In the genomic region with DNA sequence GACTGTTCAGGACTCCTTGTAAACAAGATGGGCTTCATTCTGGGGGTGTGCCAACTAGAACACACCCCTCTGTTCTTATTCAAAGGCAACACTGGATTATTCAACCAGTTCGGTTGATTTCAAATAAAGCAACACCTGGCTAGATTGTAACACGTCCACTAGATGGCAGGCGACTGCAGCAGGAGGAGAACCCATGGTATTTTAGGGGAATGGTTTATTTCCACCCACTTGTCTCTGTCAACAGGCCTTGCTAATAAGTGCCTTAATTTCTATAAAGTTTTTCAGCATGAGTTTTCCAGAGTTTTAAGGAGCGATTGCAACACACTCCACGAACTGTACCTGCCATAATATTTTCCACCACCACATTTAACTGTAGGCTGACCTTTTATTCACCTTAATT, we compare ENCODE assay signal across 8 mouse cellular contexts.
DNase-seq lines count a peak whose midpoint lies in the region; ATAC-seq and TF ChIP-seq lines count a peak whose summit lies in the region.

No protein-coding gene starts in this region.

- H3K9ac ChIP-seq in liver, adult 2 months (ENCODE audit: low read depth, low read length) = no peak overlapping the region
- no peak overlapping the region for H3K9ac ChIP-seq in liver, embryonic 12.5 days

- no peak overlapping the region for H3K4me3 ChIP-seq in liver, adult 2 months (ENCODE audit: insufficient read depth, low read depth, low read length)
- no peak overlapping the region for H3K4me3 ChIP-seq in liver, embryonic 12.5 days
- no peak overlapping the region for H3K4me3 ChIP-seq in embryonic facial prominence, embryonic 10.5 days
- H3K4me3 ChIP-seq in limb, embryonic 10.5 days = no peak overlapping the region

- H3K4me1 ChIP-seq in liver, adult 2 months (ENCODE audit: control insufficient read depth, insufficient read depth, low read length) = no peaks in the 10 kb centered on the region
- H3K4me1 ChIP-seq in liver, embryonic 12.5 days = no peaks in the 10 kb centered on the region
- no peaks in the 10 kb centered on the region for H3K4me1 ChIP-seq in embryonic facial prominence, embryonic 10.5 days
- H3K4me1 ChIP-seq in limb, embryonic 10.5 days = no peaks in the 10 kb centered on the region

- H3K27ac ChIP-seq in liver, adult 2 months (replicated peaks; ENCODE audit: insufficient read depth, low read depth, low read length) = no peak overlapping the region
- H3K27ac ChIP-seq in liver, embryonic 12.5 days = no peak overlapping the region
- no peak overlapping the region for H3K27ac ChIP-seq in embryonic facial prominence, embryonic 10.5 days (replicated peaks)
- no peak overlapping the region for H3K27ac ChIP-seq in limb, embryonic 10.5 days

- ATAC-seq in liver, embryonic 12.5 days = no peak
- no peak for ATAC-seq in inflammation-experienced regulatory T-cells, adult 6 months

- peak; percentile 51; the same call in 1 of the 2 replicates for TF ChIP-seq CTCF in liver, adult 2 months (IDR thresholded peaks at IDR 0.05; ENCODE audit: low read depth, low read length)

- H3K27me3 ChIP-seq in liver, adult 2 months (ENCODE audit: control insufficient read depth, insufficient read depth, low read length) = no peaks in the 10 kb centered on the region
- H3K27me3 ChIP-seq in liver, embryonic 12.5 days (replicated peaks) = no peaks in the 10 kb centered on the region
- H3K27me3 ChIP-seq in embryonic facial prominence, embryonic 10.5 days (replicated peaks; ENCODE audit: low read depth, poor library complexity, severe bottlenecking) = no peaks in the 10 kb centered on the region
- no peaks in the 10 kb centered on the region for H3K27me3 ChIP-seq in limb, embryonic 10.5 days (ENCODE audit: low read depth, poor library complexity, severe bottlenecking)

- H3K4me2 ChIP-seq in liver, embryonic 12.5 days = no peak overlapping the region

- no peaks in the 10 kb centered on the region for H3K36me3 ChIP-seq in liver, adult 2 months (ENCODE audit: control insufficient read depth, insufficient read depth, low read length)
- no peaks in the 10 kb centered on the region for H3K36me3 ChIP-seq in liver, embryonic 12.5 days
- no peaks in the 10 kb centered on the region for H3K36me3 ChIP-seq in embryonic facial prominence, embryonic 10.5 days (replicated peaks)
- no peaks in the 10 kb centered on the region for H3K36me3 ChIP-seq in limb, embryonic 10.5 days

- no peaks in the 10 kb centered on the region for H3K79me2 ChIP-seq in liver, adult 2 months (ENCODE audit: control insufficient read depth, insufficient read depth, low read length)

- no peaks in the 10 kb centered on the region for H3K9me3 ChIP-seq in liver, embryonic 12.5 days (replicated peaks)
- H3K9me3 ChIP-seq in embryonic facial prominence, embryonic 10.5 days = no peaks in the 10 kb centered on the region
- no peaks in the 10 kb centered on the region for H3K9me3 ChIP-seq in limb, embryonic 10.5 days (replicated peaks)

- WGBS in liver, adult 2 months = 16% methylated on average over 5 of the region's 5 CpGs
- WGBS in liver, embryonic 12.5 days (ENCODE audit: insufficient replicate concordance) = 16% methylated on average over 5 of the region's 5 CpGs
- WGBS in embryonic facial prominence, embryonic 10.5 days = 14% methylated on average over 5 of the region's 5 CpGs
- 18% methylated on average over 5 of the region's 5 CpGs for WGBS in limb, embryonic 10.5 days

- DNase-seq in liver, adult 2 months (ENCODE audit: extremely low read depth, low read depth, low spot score) = peak; percentile 12
- peak; percentile 74 for DNase-seq in ZHBTc4 (ENCODE audit: low read depth, low spot score)
- peak; percentile 59 for DNase-seq in embryonic facial prominence, embryonic 10.5 days (ENCODE audit: low spot score)
- peak; percentile 31 for DNase-seq in induced T-regulatory cell, adult 2 months (ENCODE audit: low read depth)
- peak; percentile 69 for DNase-seq in limb, embryonic 10.5 days (ENCODE audit: low spot score)
- DNase-seq in retina, postnatal 1 day = peak; percentile 54

- TF ChIP-seq POLR2A in liver, adult 2 months (IDR thresholded peaks at IDR 0.05; ENCODE audit: extremely low read depth, insufficient read depth, low read length) = no peak

Comparison
In these comparisons a context has a peak if more than half of its experiments do, and no peak if none do; other contexts are left out.
1. DNase-seq: peak in every context shown above with its lines; median percentile 74 in ZHBTc4; 69 in limb, embryonic 10.5 days; 59 in embryonic facial prominence, embryonic 10.5 days; 54 in retina, postnatal 1 day; 31 in induced T-regulatory cell, adult 2 months; 12 in liver, adult 2 months.